Mouse (Mus musculus): ENCODE results near the gene Pmpca. TPM values are rescaled to one million over a fixed set of nuclear protein-coding genes. Genes with fewer than 3 reads are reported as not detected.

The Pmpca gene
- 53.3 and 55.4 TPM in 2 replicates for polyA plus RNA-seq (2015; fragmentation: Nextera tagmentation; extraction: Ambion mirVana)

DNA sequence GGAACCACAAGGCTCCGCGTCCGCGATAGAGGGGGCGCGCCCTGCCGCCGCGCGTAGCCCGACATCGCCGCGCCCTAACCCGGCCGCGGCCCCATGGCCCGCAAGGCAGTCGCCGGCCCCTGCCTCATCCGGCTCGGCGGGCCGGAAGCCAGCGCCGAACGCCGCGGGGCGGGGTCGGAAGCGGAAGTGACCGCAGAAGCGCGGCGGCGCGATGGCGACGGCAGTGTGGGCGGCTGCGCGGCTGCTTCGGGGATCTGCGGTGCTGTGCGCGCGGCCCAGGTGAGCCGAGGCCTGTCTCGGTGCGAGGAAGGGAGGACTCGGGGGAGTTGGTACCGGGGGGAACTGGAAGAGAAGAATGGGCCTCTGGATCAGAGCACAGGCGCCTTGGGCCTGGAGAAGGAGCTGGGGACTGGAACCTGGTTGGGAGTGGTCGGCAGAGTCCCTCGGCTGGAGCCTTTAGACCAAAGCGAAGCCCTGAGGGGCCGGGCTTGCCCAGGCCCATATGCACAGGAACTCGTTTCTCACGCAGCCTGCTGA is at the start of gene Pmpca, which contains the start of gene Entr1:
TSS of gene Pmpca (plus strand) at position 186 of the 537 bp plus-strand sequence.
TSS of gene Entr1 (minus strand) at position 163 of the 537 bp plus-strand sequence.
- peaks cover 43% of the 10 kb centered on the region for H3K36me3 ChIP-seq (ENCODE audit: control insufficient read depth, insufficient read depth, low read length)
- under 1% methylated on average over 60 of the region's 60 CpGs for WGBS
- peak; percentile 92 for ATAC-seq (ENCODE audit: low FRiP score, low TSS enrichment)
- DNase-seq (ENCODE audit: low spot score), result peak; percentile 89
- TF ChIP-seq EP300 (optimal IDR thresholded peaks at IDR 0.05) (no peak), CTCF (IDR thresholded peaks at IDR 0.05; ENCODE audit: low read depth) (no peak)
- no peaks in the 10 kb centered on the region for H3K27me3 ChIP-seq (ENCODE audit: control insufficient read depth, insufficient read depth, low read length)
- H3K4me3 ChIP-seq (ENCODE audit: low read depth, low read length), result peak within 1 kb of the TSS; percentile 97
- no peaks in the 10 kb centered on the region for H3K9me3 ChIP-seq (ENCODE audit: control insufficient read depth, low read length)
- no peaks in the 10 kb centered on the region for H3K4me1 ChIP-seq (replicated peaks; ENCODE audit: control insufficient read depth, insufficient read depth)
- H3K27ac ChIP-seq (replicated peaks), result peak within 1 kb of the TSS; percentile 69
- peak within 1 kb of the TSS; percentile 94 for H3K9ac ChIP-seq (ENCODE audit: low read length)
- peak within 1 kb of the TSS; percentile 96 for H3K4me2 ChIP-seq (replicated peaks; ENCODE audit: low read depth)

DNA sequence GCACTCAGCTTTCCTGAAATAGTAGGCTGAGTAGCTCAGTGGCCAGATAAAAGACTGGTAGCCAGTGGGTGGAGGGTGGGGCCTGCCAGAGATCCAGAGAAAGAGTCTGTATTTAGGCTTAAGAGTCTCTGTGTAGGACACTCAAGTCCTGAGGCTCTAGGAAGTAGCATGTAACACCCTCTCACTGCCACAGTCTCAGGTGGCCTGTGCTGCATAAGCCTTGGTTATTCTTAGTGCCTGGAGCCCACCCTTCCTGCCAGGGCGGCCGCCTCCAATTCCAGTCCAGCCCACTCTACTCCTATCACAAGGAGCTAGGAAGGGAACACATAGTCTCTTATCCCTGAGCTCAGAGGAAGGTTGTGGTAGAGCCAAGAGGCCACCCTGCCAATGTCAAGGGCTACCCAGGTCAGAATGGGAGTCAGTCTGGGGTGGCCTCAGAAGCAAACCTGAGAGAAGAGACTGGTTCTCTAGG is 47.6 kb upstream of the Pmpca start:
- Histone ChIP-seq H3K27ac (replicated peaks) (peak overlapping the region; percentile 81), H3K4me3 (ENCODE audit: low read depth, low read length) (no peak overlapping the region), H3K27me3 (ENCODE audit: control insufficient read depth, insufficient read depth, low read length) (no peaks in the 10 kb centered on the region), H3K4me1 (replicated peaks; ENCODE audit: control insufficient read depth, insufficient read depth) (peaks cover 3% of the 10 kb centered on the region), H3K36me3 (ENCODE audit: control insufficient read depth, insufficient read depth, low read length) (peaks cover 5% of the 10 kb centered on the region; the same call in 1 of the 2 replicates), H3K4me2 (replicated peaks; ENCODE audit: low read depth) (no peak overlapping the region; the same call in 1 of the 2 replicates), H3K9ac (ENCODE audit: low read length) (no peak overlapping the region; the same call in 1 of the 2 replicates), H3K9me3 (ENCODE audit: control insufficient read depth, low read length) (no peaks in the 10 kb centered on the region)
- no peak for DNase-seq (ENCODE audit: low spot score)
- TF ChIP-seq CTCF (IDR thresholded peaks at IDR 0.05; ENCODE audit: low read depth) (no peak), EP300 (optimal IDR thresholded peaks at IDR 0.05) (no peak)
- peak; percentile 35 for ATAC-seq (ENCODE audit: low FRiP score, low TSS enrichment)
- 65% methylated on average over 2 of the region's 2 CpGs for WGBS

DNA sequence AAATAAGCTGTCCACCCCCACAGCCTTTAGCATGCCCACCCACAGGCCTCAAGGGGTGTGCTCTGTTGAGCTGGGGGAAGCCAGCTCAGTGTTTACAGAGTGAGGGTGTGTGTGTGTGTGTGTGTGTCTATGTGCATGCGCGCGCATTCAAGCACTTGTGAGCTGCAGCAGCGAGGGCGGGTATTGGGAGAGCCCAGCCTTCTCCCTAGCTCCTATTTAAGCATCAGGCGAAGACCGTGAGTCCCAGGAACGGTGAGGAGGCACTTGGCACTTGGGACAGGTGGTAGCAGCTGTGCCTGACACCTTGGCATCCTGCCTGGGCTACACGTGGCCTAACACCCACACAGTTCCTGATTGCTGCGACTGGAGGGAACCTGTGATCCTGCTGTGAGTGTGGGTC is 47.1 kb upstream of the Pmpca start:
- TF ChIP-seq EP300 (optimal IDR thresholded peaks at IDR 0.05) (no peak), CTCF (IDR thresholded peaks at IDR 0.05; ENCODE audit: low read depth) (no peak)
- no peaks in the 10 kb centered on the region for H3K27me3 ChIP-seq (ENCODE audit: control insufficient read depth, insufficient read depth, low read length)
- no peak overlapping the region; the same call in 1 of the 2 replicates for H3K4me2 ChIP-seq (replicated peaks; ENCODE audit: low read depth)
- ATAC-seq (ENCODE audit: low FRiP score, low TSS enrichment), result peak; percentile 92
- H3K4me1 ChIP-seq (replicated peaks; ENCODE audit: control insufficient read depth, insufficient read depth), result peaks cover 3% of the 10 kb centered on the region
- peak; percentile 90 for DNase-seq (ENCODE audit: low spot score)
- 8% methylated on average over 10 of the region's 10 CpGs for WGBS
- H3K36me3 ChIP-seq (ENCODE audit: control insufficient read depth, insufficient read depth, low read length), result peaks cover 5% of the 10 kb centered on the region; the same call in 1 of the 2 replicates
- H3K27ac ChIP-seq (replicated peaks), result peak overlapping the region; percentile 81
- peak overlapping the region; percentile 35; the same call in 1 of the 2 replicates for H3K9ac ChIP-seq (ENCODE audit: low read length)
- no peaks in the 10 kb centered on the region for H3K9me3 ChIP-seq (ENCODE audit: control insufficient read depth, low read length)
- no peak overlapping the region for H3K4me3 ChIP-seq (ENCODE audit: low read depth, low read length)

DNA sequence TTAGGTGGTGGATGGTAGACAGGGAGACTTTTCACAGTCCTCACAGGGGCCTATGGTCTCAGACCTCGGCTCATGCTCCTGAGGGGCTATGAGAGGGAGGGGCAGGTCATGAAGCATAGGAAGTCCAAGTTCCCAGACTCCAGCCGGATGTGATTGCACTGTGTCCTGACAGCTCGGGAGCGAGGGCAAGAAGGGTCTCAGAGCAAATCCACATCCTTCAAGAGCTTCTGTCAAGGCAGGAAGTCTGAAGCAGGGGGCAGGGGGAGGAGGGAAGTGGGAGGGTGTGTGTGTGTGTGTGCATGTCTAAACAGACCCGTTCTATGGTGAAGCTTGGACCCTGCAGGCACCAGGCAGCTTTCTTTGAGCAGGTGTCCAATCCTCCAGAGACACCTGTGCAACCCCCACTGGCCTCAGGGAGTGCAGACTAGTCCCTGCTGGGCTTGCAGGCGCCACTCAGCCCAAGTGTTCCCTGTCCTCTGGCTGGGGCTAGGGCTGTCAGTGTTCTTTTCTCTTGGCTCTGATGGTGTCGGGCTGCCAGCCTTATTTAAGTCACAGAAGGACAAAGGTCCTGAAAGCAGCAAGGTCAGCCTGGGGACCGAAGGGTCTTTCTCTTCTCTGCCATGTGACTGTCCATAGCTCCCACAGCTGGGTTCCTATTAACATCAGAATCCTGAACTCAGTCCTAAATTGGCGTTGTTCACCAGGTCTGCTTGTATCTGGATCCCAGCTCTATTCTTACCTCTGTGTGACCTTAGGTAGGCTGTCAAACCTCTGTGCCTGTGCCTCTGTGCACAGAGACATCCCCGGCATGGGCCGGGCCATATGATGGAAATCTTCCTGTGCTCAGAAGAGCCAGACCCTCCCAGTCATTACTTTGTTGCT is 46.3 kb upstream of the Pmpca start:
- Histone ChIP-seq H3K9ac (ENCODE audit: low read length) (peak overlapping the region; percentile 35; the same call in 1 of the 2 replicates), H3K36me3 (ENCODE audit: control insufficient read depth, insufficient read depth, low read length) (peaks cover 5% of the 10 kb centered on the region; the same call in 1 of the 2 replicates), H3K27ac (replicated peaks) (peak overlapping the region; percentile 81), H3K27me3 (ENCODE audit: control insufficient read depth, insufficient read depth, low read length) (no peaks in the 10 kb centered on the region), H3K4me2 (replicated peaks; ENCODE audit: low read depth) (no peak overlapping the region; the same call in 1 of the 2 replicates), H3K4me1 (replicated peaks; ENCODE audit: control insufficient read depth, insufficient read depth) (peaks cover 3% of the 10 kb centered on the region), H3K4me3 (ENCODE audit: low read depth, low read length) (no peak overlapping the region), H3K9me3 (ENCODE audit: control insufficient read depth, low read length) (no peaks in the 10 kb centered on the region)
- DNase-seq (ENCODE audit: low spot score) (no peak), ATAC-seq (ENCODE audit: low FRiP score, low TSS enrichment) (no peak)
- 47% methylated on average over 11 of the region's 11 CpGs for WGBS
- TF ChIP-seq CTCF (IDR thresholded peaks at IDR 0.05; ENCODE audit: low read depth) (no peak), EP300 (optimal IDR thresholded peaks at IDR 0.05) (no peak)

DNA sequence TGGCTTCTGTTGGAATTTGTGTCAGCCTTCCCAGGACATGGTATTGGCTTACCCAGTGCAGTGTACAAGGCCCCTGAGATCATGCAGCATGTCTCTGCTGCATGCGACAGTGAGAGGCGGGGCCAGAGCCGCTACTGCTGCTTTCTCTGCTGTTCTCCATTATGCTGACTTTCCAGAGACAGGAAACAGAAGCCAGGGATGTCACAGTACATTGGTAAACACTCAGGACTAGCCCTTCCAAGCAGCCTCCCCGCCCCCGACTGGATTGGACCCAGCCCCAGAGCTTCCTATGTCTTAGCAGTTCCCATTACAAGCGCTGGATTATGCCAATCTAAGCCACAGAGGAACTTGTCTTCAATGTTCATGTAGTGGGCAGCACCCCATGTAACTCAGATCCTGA is 40.9 kb upstream of the Pmpca start:
- no peaks in the 10 kb centered on the region for H3K9me3 ChIP-seq (ENCODE audit: control insufficient read depth, low read length)
- no peaks in the 10 kb centered on the region for H3K27me3 ChIP-seq (ENCODE audit: control insufficient read depth, insufficient read depth, low read length)
- H3K4me1 ChIP-seq (replicated peaks; ENCODE audit: control insufficient read depth, insufficient read depth), result no peaks in the 10 kb centered on the region; the same call in 1 of the 2 replicates
- no peak for TF ChIP-seq EP300 (optimal IDR thresholded peaks at IDR 0.05)
- no peak for TF ChIP-seq CTCF (IDR thresholded peaks at IDR 0.05; ENCODE audit: low read depth)
- ATAC-seq (ENCODE audit: low FRiP score, low TSS enrichment) (no peak), DNase-seq (ENCODE audit: low spot score) (no peak)
- H3K9ac ChIP-seq (ENCODE audit: low read length), result no peak overlapping the region
- no peak overlapping the region for H3K4me3 ChIP-seq (ENCODE audit: low read depth, low read length)
- peak overlapping the region; percentile 35; the same call in 1 of the 2 replicates for H3K27ac ChIP-seq (replicated peaks)
- H3K36me3 ChIP-seq (ENCODE audit: control insufficient read depth, insufficient read depth, low read length), result peaks cover 5% of the 10 kb centered on the region; the same call in 1 of the 2 replicates
- H3K4me2 ChIP-seq (replicated peaks; ENCODE audit: low read depth), result no peak overlapping the region
- WGBS, result 43% methylated on average over 6 of the region's 6 CpGs

All from stomach, postnatal 0 days (tissue).